Mouse (Mus musculus) midbrain, embryonic 13.5 days (tissue): ENCODE results near the gene Cap2. TPM values are rescaled to one million over a fixed set of nuclear protein-coding genes. Genes with fewer than 3 reads are reported as not detected.

Source experiments
- ATAC-seq: fragments of 200-750 bp; cut with Nextera tagmentation; 2 replicates; pipeline ENCODE4 v1.8.0; 2017; ENCODE audit warnings: mild to moderate bottlenecking, moderate TSS enrichment, moderate library complexity
- H3K27ac ChIP-seq: fragments of 300-500 bp; sonication (generic); 2 replicates; pipeline ENCODE4 v1.5.1; 2015; ENCODE audit warnings: inconsistent platforms, mild to moderate bottlenecking, moderate library complexity
- H3K27me3 ChIP-seq: fragments of 300-500 bp; sonication (generic); 2 replicates; pipeline ENCODE4 v1.6.1; 2015; ENCODE audit warnings: mild to moderate bottlenecking, inconsistent platforms
- H3K36me3 ChIP-seq: fragments of 300-500 bp; sonication (generic); 2 replicates; pipeline ENCODE4 v1.6.1; 2015; ENCODE audit warnings: mild to moderate bottlenecking, inconsistent platforms
- H3K4me1 ChIP-seq: fragments of 300-500 bp; sonication (generic); replicated peaks from 2 replicates; pipeline ENCODE4 v1.6.1; 2015; ENCODE audit warnings: inconsistent platforms
- H3K4me2 ChIP-seq: fragments of 300-500 bp; sonication (generic); replicated peaks from 2 replicates; pipeline ENCODE4 v1.6.1; 2015; ENCODE audit warnings: moderate library complexity, mild to moderate bottlenecking, inconsistent platforms
- H3K4me3 ChIP-seq: fragments of 300-500 bp; sonication (generic); replicated peaks from 2 replicates; pipeline ENCODE4 v1.5.1; 2015; ENCODE audit warnings: mild to moderate bottlenecking, inconsistent platforms
- H3K9ac ChIP-seq: fragments of 300-500 bp; sonication (generic); replicated peaks from 2 replicates; pipeline ENCODE4 v1.6.1; 2015; ENCODE audit warnings: mild to moderate bottlenecking, inconsistent platforms
- H3K9me3 ChIP-seq: fragments of 300-500 bp; sonication (generic); 2 replicates; pipeline ENCODE4 v1.6.1; 2016; ENCODE audit warnings: mild to moderate bottlenecking, inconsistent platforms
- WGBS: fragments of 180-500 bp; shearing (Covaris S2); methylation state at CpG from one replicate; pipeline ENCODE4 v1.1.7; 2015; 5-methylcytosine and 5-hydroxymethylcytosine counted together
- polyA plus RNA-seq: library from polyadenylated mRNA; unstranded; fragments of >200 nt; fragmentation: Nextera tagmentation; extraction: Ambion mirVana; gene quantifications from 2 replicates; pipeline ENCODE4 v1.2.1, GENCODE M21; 2015

The Cap2 gene
- polyA plus RNA-seq, 1 experiment from 2014 or later = 8.9 TPM

DNA sequence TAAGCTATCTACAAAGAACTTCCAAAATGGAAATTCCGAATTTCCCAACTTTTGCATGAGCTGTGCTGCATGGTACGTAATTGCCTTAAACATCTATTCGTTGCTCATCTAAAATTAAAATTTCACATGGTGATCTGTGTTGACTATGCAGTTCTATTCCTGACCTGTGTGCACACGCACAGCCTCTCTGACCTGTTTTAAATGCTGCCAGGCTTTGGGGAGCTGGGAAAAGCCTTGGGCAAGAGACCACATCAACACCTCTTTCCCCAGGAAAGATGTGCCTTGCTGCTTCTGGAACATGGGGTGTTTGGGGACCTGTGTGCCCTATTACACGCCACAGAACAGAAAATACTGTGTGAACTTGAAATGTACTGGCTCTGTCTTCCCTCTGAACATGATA lies 25.7 kb downstream of the Cap2 start:
- peaks cover 9% of the 10 kb centered on the region for H3K4me1 ChIP-seq
- 86% methylated on average over 5 of the region's 5 CpGs for WGBS
- peaks cover 17% of the 10 kb centered on the region for H3K27me3 ChIP-seq
- H3K9ac ChIP-seq = no peak overlapping the region
- no peak for ATAC-seq
- H3K9me3 ChIP-seq = no peaks in the 10 kb centered on the region
- H3K4me2 ChIP-seq = no peak overlapping the region
- no peak overlapping the region for H3K27ac ChIP-seq
- H3K4me3 ChIP-seq = no peak overlapping the region
- H3K36me3 ChIP-seq = no peaks in the 10 kb centered on the region

GRCm38 (mm10) chr13:46529037-46529436 lies 27.4 kb downstream of the Cap2 start:
- Histone ChIP-seq H3K27me3 (peaks cover 19% of the 10 kb centered on the region), H3K9me3 (no peaks in the 10 kb centered on the region), H3K4me3 (no peak overlapping the region), H3K27ac (no peak overlapping the region), H3K9ac (no peak overlapping the region), H3K4me2 (no peak overlapping the region), H3K36me3 (no peaks in the 10 kb centered on the region), H3K4me1 (peaks cover 8% of the 10 kb centered on the region)
- WGBS = 79% methylated on average over 10 of the region's 10 CpGs
- no peak for ATAC-seq

DNA sequence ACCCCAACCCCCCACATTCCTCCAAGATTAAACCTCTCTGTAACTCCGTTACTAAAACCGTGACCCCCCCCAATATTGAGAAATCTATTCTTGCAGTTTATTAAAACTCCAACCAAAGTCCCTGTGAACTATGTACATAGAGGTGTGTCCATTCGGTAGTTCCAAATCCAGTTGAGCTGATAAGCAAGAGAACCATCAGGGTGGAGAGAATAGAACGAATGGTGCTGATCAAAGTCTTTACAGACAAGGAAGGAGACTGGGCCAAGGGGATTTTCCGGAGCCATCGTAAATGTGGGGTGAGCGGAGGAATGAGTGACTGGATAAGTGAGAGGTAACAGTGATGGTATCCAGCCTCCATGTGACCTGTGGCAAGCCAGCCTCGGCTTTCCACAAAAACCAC lies 28.9 kb downstream of the Cap2 start:
- Histone ChIP-seq H3K27ac (no peak overlapping the region), H3K36me3 (no peaks in the 10 kb centered on the region), H3K4me1 (peaks cover 20% of the 10 kb centered on the region), H3K9ac (no peak overlapping the region), H3K4me3 (no peak overlapping the region), H3K4me2 (no peak overlapping the region), H3K9me3 (no peaks in the 10 kb centered on the region), H3K27me3 (peaks cover 19% of the 10 kb centered on the region)
- ATAC-seq = no peak
- WGBS = 78% methylated on average over 8 of the region's 8 CpGs

DNA sequence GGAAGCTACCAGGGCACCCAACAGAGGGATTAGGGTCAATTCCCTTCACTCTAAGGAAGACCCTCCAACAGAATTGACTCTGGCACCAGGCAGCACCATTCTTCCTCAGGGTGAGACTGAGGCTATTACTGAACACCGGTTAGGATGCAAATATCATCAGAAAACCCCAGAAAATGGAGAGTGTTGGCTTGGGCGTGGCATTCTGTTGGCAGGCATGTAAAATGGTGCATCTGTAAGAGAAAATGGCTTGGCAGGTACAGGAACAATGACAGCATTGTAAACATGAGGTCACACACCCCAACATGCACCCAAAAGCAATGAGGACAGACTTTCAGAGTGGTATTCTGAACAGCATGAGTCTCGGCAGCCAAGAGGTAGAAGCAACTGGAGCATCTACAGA lies 30.0 kb downstream of the Cap2 start:
- no peak overlapping the region for H3K4me2 ChIP-seq
- H3K4me3 ChIP-seq = no peak overlapping the region
- ATAC-seq = no peak
- peaks cover 24% of the 10 kb centered on the region for H3K27me3 ChIP-seq
- 89% methylated on average over 3 of the region's 3 CpGs for WGBS
- H3K36me3 ChIP-seq = no peaks in the 10 kb centered on the region
- H3K9me3 ChIP-seq = no peaks in the 10 kb centered on the region
- H3K4me1 ChIP-seq = peaks cover 20% of the 10 kb centered on the region
- H3K27ac ChIP-seq = no peak overlapping the region
- H3K9ac ChIP-seq = no peak overlapping the region

DNA sequence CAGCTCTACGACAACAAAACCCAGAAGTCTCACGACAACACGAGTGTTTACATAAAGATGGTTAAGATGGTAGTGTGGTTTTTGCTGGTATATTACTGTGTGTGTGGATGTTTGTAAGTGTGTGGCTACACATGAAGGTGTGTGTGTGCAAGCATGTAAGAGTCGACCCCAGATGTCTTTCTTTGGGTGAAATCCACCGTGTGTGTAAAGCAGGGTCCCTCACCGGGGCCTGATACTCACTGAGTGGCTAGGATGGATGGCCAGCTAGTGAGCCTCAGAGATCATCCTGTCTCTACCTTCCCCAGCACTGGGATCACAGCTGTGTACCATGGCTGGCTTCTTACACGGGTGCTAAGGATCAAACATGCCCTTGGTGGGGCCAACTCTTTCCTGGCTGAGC lies 30.6 kb downstream of the Cap2 start:
- 92% methylated on average over 7 of the region's 7 CpGs for WGBS

DNA sequence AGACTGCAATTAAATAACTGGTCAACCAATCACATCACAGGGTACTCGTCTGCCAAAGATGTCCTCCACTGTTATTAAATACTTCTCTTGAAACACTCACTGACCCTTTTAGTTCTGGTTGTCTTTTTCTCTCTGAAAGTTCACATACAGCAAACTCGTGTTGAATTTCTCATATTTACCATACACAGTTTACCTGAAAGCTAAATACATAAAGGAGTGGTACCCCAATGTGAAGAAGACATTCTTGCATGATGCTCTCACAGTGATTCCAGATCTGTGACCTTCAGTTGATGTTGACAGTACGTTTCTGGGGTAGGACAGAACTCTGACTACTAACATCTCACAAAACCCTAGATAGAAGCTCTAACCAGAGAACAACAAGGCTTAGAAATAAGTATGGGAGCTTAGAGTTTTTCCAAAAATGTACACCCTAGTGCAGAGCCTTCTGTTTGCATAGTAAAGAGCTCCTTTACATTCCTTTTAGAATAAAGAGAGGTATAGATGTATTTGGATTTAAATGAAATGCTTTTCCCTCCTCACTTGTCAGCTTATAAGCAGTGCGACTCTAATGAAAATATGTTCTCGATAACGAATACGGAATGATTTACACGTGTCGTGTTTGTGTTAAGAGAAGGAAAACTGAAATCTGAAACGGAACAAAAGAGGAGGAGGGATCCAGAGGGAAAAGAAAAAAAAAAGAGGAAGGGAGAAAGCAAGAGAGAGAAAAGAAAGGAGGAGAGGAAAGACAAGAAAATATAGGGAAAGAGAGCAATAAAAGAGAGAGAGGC lies 31.9 kb downstream of the Cap2 start:
- Histone ChIP-seq H3K27me3 (peaks cover 29% of the 10 kb centered on the region), H3K4me2 (peak overlapping the region; percentile 41), H3K9ac (0 out of 2 replicates have a peak overlapping the region, but pooled peaks have one; percentile 19), H3K9me3 (no peaks in the 10 kb centered on the region), H3K27ac (peak overlapping the region; percentile 64), H3K36me3 (no peaks in the 10 kb centered on the region), H3K4me1 (peaks cover 20% of the 10 kb centered on the region), H3K4me3 (0 out of 2 replicates have a peak overlapping the region, but pooled peaks have one; percentile 7)
- ATAC-seq = no peak
- 33% methylated on average over 10 of the region's 10 CpGs for WGBS

More for the DNA sequence above, 30.6 kb downstream of the Cap2 start:
- Histone ChIP-seq H3K4me2 (no peak overlapping the region), H3K4me1 (peaks cover 20% of the 10 kb centered on the region), H3K4me3 (no peak overlapping the region), H3K27me3 (peaks cover 29% of the 10 kb centered on the region), H3K36me3 (no peaks in the 10 kb centered on the region), H3K9ac (no peak overlapping the region), H3K9me3 (no peaks in the 10 kb centered on the region), H3K27ac (no peak overlapping the region)
- ATAC-seq = no peak

DNA sequence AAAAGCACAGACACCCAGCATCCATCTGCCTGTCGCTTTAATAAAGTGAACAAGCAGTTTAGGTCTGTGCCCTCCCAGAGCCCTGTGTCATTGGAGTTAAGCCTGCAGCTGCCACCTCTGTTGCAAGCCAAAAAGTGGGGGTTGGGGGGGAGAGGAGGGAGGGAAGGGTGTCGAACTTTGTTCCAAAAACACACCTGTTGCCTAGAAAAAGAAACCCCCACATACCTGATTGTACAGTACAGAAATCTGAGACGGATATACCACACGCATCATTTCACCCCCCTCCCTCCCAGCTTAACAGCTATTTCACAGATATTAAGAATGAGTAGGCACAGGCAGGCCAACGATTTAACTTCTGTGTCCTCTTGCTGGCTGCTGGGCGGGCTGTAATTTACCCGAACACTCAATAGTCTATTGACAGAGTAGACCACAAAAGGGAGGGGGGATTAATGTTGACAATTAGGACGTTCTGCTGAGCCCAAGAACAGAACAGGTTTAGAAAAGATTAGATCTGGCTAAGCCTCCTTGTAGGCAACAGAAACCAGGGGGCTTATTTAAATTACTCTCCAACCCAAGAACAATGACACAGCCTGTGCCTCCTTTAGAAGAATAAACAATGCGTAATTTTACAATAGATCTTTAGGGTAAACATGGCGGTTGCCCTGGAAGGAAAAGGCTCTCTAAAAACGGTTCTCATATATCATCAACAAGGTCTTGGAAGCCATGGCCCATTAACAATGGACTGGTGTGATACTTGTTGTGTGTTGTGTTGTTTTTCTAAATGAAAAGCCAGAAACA lies 32.7 kb downstream of the Cap2 start:
- Histone ChIP-seq H3K9ac (0 out of 2 replicates have a peak overlapping the region, but pooled peaks have one; percentile 19), H3K9me3 (no peaks in the 10 kb centered on the region), H3K4me1 (peaks cover 20% of the 10 kb centered on the region), H3K27ac (peak overlapping the region; percentile 64), H3K36me3 (no peaks in the 10 kb centered on the region), H3K4me3 (peak overlapping the region; percentile 7; the same call in 1 of the 2 replicates), H3K27me3 (peaks cover 31% of the 10 kb centered on the region), H3K4me2 (peak overlapping the region; percentile 41)
- WGBS = 5% methylated on average over 11 of the region's 11 CpGs
- ATAC-seq = peak; percentile 84

- WGBS = 56% methylated on average over 5 of the region's 5 CpGs
- peak; percentile 50; the same call in 1 of the 2 replicates for ATAC-seq
- Histone ChIP-seq H3K9me3 (no peaks in the 10 kb centered on the region), H3K9ac (no peak overlapping the region), H3K27ac (peak overlapping the region; percentile 64; the same call in 1 of the 2 replicates), H3K4me2 (no peak overlapping the region), H3K4me3 (no peak overlapping the region), H3K4me1 (peaks cover 20% of the 10 kb centered on the region), H3K27me3 (peaks cover 30% of the 10 kb centered on the region), H3K36me3 (no peaks in the 10 kb centered on the region)
Observed at GRCm38 (mm10) chr13:46534969-46535785, 33.5 kb downstream of the Cap2 start.

GRCm38 (mm10) chr13:46539284-46539683 lies 37.6 kb downstream of the Cap2 start:
- no peak for ATAC-seq
- no peak overlapping the region for H3K27ac ChIP-seq

DNA sequence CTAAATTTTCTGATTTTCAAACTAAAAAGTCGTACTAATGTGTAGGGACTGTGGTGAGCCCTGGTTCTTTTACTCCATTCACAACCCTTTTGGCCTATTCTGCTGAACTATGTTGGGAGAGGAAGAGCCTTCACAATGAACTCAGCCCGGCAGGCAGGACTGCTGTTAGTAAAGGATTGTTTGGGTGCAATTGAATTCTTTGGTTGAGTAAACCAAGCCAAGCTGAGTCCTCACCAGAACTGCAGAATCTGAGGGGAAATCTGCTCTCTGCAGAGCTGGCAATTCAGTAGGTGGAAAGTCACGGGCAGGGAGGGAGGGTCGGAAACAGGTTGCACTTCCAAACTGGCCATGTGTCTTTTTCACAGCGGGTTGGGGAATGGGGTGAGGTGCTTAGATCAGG lies 39.3 kb downstream of the Cap2 start:
- WGBS = 48% methylated on average over 5 of the region's 5 CpGs
- Histone ChIP-seq H3K4me3 (no peak overlapping the region), H3K27me3 (peaks cover 15% of the 10 kb centered on the region; the same call in 1 of the 2 replicates), H3K4me1 (peaks cover 17% of the 10 kb centered on the region), H3K27ac (no peak overlapping the region), H3K9ac (no peak overlapping the region), H3K36me3 (no peaks in the 10 kb centered on the region), H3K4me2 (no peak overlapping the region), H3K9me3 (no peaks in the 10 kb centered on the region)
- ATAC-seq = no peak

More at GRCm38 (mm10) chr13:46539284-46539683, 37.6 kb downstream of the Cap2 start:
- Histone ChIP-seq H3K4me2 (no peak overlapping the region), H3K4me1 (peaks cover 13% of the 10 kb centered on the region), H3K27me3 (peaks cover 15% of the 10 kb centered on the region; the same call in 1 of the 2 replicates), H3K36me3 (no peaks in the 10 kb centered on the region), H3K9me3 (no peaks in the 10 kb centered on the region), H3K4me3 (no peak overlapping the region), H3K9ac (no peak overlapping the region)
- 81% methylated on average over 7 of the region's 7 CpGs for WGBS

DNA sequence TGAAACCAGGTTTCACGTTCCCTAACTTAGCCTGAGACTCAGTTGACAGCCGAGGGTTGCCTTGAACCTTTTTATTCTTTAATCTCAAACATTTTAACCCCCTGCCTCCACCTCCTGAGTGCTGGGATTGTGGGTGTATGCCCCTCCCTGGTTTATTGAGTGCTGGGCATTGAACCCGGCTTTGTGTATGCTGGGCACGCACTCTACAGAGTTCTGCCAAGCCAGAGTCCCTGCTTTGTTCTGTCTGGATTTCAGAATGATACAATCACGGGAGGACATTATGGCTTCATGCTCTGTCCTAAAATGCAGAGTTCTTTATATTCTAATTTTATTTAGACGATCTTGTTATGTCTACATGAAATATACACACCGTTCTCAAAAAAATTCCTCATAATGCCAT lies 41.1 kb downstream of the Cap2 start:
- Histone ChIP-seq H3K9ac (no peak overlapping the region), H3K36me3 (no peaks in the 10 kb centered on the region), H3K4me2 (no peak overlapping the region), H3K4me3 (no peak overlapping the region), H3K9me3 (no peaks in the 10 kb centered on the region), H3K4me1 (peaks cover 24% of the 10 kb centered on the region), H3K27me3 (0 out of 2 replicates have a peak, but pooled peaks cover 5% of the 10 kb centered on the region), H3K27ac (peak overlapping the region; percentile 49; the same call in 1 of the 2 replicates)
- WGBS = 54% methylated on average over 7 of the region's 7 CpGs
- peak; percentile 65; the same call in 1 of the 2 replicates for ATAC-seq
